Mouse (Mus musculus) G1E (cell line): ENCODE data around the gene Bcas2.
"Not testable (repeated sequence)": the region's sequence is repeated elsewhere in the genome, so short reads cannot be mapped to it uniquely, and the experiment has no call there.

Source experiments
- CTCF ChIP-seq: IDR thresholded peaks from 2 replicates; pipeline ENCODE4 v1.5.1; 2012; ENCODE audit warnings: low read depth, low read length, inconsistent platforms, mixed read lengths
- GATA1 ChIP-seq: IDR thresholded peaks from 2 replicates; pipeline ENCODE4 v1.6.1; 2012; ENCODE audit warnings: borderline replicate concordance, low read length, inconsistent platforms, mixed read lengths
- POLR2AphosphoS5 ChIP-seq: IDR thresholded peaks from 2 replicates; pipeline ENCODE4 v1.6.1; 2012; ENCODE audit warnings: low read depth, low read length, inconsistent platforms; ENCODE audit not compliant: insufficient replicate concordance

DNA sequence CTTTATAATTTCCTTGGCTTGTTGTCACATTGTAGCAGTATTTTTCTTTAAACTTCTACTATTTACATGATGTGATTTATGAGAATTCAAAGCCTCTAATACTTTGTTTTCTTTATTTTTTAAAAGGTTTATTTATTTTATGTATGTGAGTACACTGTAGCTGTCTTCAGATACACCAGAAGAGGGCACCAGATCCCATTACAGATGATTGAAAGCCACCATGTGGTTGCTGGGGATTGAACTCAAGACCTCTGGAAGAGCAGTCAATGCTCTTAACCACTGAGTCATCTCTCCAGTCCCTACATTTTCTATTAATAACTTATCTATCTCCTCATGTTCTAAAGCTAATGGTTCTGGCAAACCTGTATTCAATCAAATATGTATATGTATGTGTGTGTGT lies 13.0 kb downstream of the Bcas2 start:
- TF ChIP-seq CTCF, GATA1, POLR2AphosphoS5: not testable (repeated sequence)
